Mouse (Mus musculus): ENCODE measurements around the gene Eepd1. TPM values are rescaled to one million over a fixed set of nuclear protein-coding genes. Genes with fewer than 3 reads are reported as not detected.

The Eepd1 gene
- polyA plus RNA-seq, 1 experiment from 2014 or later: 9.2 TPM

DNA sequence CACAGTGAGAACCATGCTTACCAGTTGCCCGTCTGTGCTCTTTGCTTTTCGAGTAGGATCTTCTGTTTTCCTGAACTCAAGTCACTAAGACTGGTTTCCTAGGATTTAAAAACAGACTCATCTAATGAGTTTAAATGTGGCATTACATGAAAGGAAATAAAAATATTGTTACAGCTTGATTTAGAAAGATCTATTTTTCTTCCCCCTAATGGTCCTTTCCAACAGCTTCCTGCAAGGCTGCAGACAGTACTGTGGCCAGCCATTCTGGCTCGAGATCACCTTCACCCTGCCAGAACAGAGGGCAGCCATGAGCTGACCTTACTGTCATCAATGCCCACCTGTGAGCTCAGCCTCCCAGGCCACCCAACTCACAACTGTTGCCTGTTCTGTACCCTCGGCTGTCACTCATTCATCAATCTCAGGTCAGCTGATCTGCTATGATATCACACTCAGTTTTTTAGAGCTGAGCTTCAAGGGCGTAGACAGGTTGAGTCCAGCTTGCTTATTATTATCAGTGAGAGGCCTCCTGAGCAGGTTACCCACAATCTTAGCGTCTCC is 73.0 kb downstream of the Eepd1 start:
- H3K27me3 ChIP-seq (ENCODE audit: control insufficient read depth, insufficient read depth, low read length): no peaks in the 10 kb centered on the region
- WGBS: 90% methylated on average over 6 of the region's 6 CpGs
- DNase-seq (ENCODE audit: low spot score) (no peak), ATAC-seq (replicated peaks; ENCODE audit: low FRiP score) (no peak)
- H3K4me3 ChIP-seq (ENCODE audit: low read depth, low read length): no peak overlapping the region
- no peaks in the 10 kb centered on the region for H3K9me3 ChIP-seq (ENCODE audit: control insufficient read depth, low read length)
- H3K27ac ChIP-seq (ENCODE audit: low read depth, low read length): no peak overlapping the region
- no peak overlapping the region for H3K4me2 ChIP-seq (ENCODE audit: low read depth, low read length, severe bottlenecking)
- H3K4me1 ChIP-seq (replicated peaks; ENCODE audit: control insufficient read depth, insufficient read depth, low read length): no peaks in the 10 kb centered on the region
- no peak overlapping the region for H3K9ac ChIP-seq (ENCODE audit: low read length)
- H3K36me3 ChIP-seq (ENCODE audit: control insufficient read depth, insufficient read depth, low read length): no peaks in the 10 kb centered on the region

DNA sequence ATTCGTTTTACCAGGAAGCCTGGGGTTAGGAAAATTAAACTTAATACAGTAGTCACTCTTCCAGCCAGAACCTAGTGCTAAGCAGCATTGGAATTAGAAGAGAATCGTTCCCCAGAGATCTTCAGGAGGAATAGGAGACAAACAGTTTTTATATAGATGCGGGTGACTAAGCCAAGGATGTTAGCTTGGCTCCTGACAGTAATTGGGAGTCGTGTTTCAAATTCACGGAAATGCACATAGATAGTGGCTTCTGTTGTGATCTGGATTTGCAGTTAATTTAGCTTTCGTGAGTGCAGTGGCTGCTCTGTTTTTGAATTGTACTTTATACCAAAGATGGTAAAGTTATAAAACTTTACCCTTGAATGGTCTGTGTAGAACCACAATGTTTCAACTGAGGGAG is 73.9 kb downstream of the Eepd1 start:
- Histone ChIP-seq H3K4me1 (replicated peaks; ENCODE audit: control insufficient read depth, insufficient read depth, low read length) (no peaks in the 10 kb centered on the region), H3K27ac (ENCODE audit: low read depth, low read length) (no peak overlapping the region), H3K4me2 (ENCODE audit: low read depth, low read length, severe bottlenecking) (no peak overlapping the region), H3K27me3 (ENCODE audit: control insufficient read depth, insufficient read depth, low read length) (no peaks in the 10 kb centered on the region), H3K4me3 (ENCODE audit: low read depth, low read length) (no peak overlapping the region), H3K36me3 (ENCODE audit: control insufficient read depth, insufficient read depth, low read length) (no peaks in the 10 kb centered on the region), H3K9me3 (ENCODE audit: control insufficient read depth, low read length) (no peaks in the 10 kb centered on the region), H3K9ac (ENCODE audit: low read length) (no peak overlapping the region)
- 79% methylated on average over 6 of the region's 6 CpGs for WGBS
- no peak for ATAC-seq (replicated peaks; ENCODE audit: low FRiP score)
- DNase-seq (ENCODE audit: low spot score): no peak

DNA sequence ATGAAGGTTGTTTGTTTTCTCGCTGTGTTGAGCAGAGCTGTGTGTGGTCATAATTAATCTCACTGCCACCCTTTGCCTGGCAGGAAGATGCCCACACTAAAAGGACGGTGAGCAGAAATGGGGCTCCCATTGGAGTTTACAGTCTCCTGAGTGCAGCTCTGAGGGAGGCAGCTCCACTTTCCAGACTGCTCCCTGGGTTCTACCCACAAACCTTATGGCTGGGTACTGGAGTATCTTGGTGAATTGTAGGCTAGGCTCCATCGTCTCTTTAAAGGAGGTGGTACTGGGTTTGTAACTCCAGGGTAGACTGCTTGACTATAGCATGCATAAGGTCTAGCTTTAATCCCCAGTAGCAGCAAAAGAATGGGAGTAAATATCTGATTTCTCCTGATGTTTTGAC is 74.7 kb downstream of the Eepd1 start:
- no peak overlapping the region for H3K4me2 ChIP-seq (ENCODE audit: low read depth, low read length, severe bottlenecking)
- no peak overlapping the region for H3K9ac ChIP-seq (ENCODE audit: low read length)
- H3K9me3 ChIP-seq (ENCODE audit: control insufficient read depth, low read length): no peaks in the 10 kb centered on the region
- no peaks in the 10 kb centered on the region for H3K4me1 ChIP-seq (replicated peaks; ENCODE audit: control insufficient read depth, insufficient read depth, low read length)
- H3K4me3 ChIP-seq (ENCODE audit: low read depth, low read length): no peak overlapping the region
- H3K36me3 ChIP-seq (ENCODE audit: control insufficient read depth, insufficient read depth, low read length): no peaks in the 10 kb centered on the region
- WGBS: 95% methylated on average over 3 of the region's 3 CpGs
- H3K27ac ChIP-seq (ENCODE audit: low read depth, low read length): no peak overlapping the region
- DNase-seq (ENCODE audit: low spot score) (no peak), ATAC-seq (replicated peaks; ENCODE audit: low FRiP score) (no peak)
- H3K27me3 ChIP-seq (ENCODE audit: control insufficient read depth, insufficient read depth, low read length): no peaks in the 10 kb centered on the region

DNA sequence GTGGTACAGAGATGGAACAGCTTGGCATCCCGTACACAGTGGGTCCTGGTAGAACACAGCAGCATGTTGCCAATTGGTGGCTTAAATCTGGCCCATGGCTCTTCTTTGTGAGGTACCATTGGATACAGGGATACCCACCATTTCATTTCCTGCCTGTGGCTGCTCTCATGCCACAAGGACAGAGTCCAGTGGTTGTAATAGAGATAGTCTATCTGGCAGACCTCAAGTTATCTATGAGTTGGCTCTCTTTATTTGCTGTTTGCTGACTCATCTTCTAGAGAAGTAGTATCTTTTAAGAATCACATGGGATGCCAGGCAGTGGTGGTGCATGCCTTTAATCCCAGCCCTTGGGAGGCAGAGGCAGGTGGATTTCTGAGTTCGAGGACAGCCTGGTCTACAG is 76.0 kb downstream of the Eepd1 start:
- no peak overlapping the region for H3K4me2 ChIP-seq (ENCODE audit: low read depth, low read length, severe bottlenecking)
- no peak for DNase-seq (ENCODE audit: low spot score)

DNA sequence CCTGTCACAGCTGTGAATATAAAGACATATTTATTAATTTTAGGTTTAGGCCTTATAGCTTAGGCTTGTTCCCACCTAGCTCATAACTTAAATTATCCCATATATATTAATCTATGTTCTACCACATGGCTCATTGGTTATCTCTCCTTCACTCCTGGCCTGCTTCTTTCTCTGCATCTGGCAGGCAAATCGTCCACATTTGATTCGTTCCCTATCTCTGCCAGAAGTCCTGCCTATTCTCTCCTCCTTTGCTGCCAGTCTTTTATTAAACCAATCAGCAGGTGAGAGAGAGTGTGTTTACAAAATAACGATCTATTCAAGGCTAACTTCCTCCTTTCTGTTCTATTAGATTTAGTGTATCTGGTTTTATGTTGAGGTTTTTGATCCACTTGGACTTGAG is 77.5 kb downstream of the Eepd1 start:
- no peaks in the 10 kb centered on the region for H3K27me3 ChIP-seq (ENCODE audit: control insufficient read depth, insufficient read depth, low read length)
- DNase-seq (ENCODE audit: low spot score) (no peak), ATAC-seq (replicated peaks; ENCODE audit: low FRiP score) (no peak)
- H3K27ac ChIP-seq (ENCODE audit: low read depth, low read length): no peak overlapping the region
- no peak overlapping the region for H3K4me3 ChIP-seq (ENCODE audit: low read depth, low read length)
- H3K4me1 ChIP-seq (replicated peaks; ENCODE audit: control insufficient read depth, insufficient read depth, low read length): no peaks in the 10 kb centered on the region
- no peaks in the 10 kb centered on the region for H3K36me3 ChIP-seq (ENCODE audit: control insufficient read depth, insufficient read depth, low read length)
- H3K9ac ChIP-seq (ENCODE audit: low read length): no peak overlapping the region
- WGBS: 80% methylated on average over 3 of the region's 3 CpGs
- no peak overlapping the region for H3K4me2 ChIP-seq (ENCODE audit: low read depth, low read length, severe bottlenecking)
- H3K9me3 ChIP-seq (ENCODE audit: control insufficient read depth, low read length): no peaks in the 10 kb centered on the region

More for the DNA sequence above, 76.0 kb downstream of the Eepd1 start:
- Histone ChIP-seq H3K27me3 (ENCODE audit: control insufficient read depth, insufficient read depth, low read length) (no peaks in the 10 kb centered on the region), H3K4me1 (replicated peaks; ENCODE audit: control insufficient read depth, insufficient read depth, low read length) (no peaks in the 10 kb centered on the region), H3K9ac (ENCODE audit: low read length) (no peak overlapping the region), H3K9me3 (ENCODE audit: control insufficient read depth, low read length) (no peaks in the 10 kb centered on the region), H3K36me3 (ENCODE audit: control insufficient read depth, insufficient read depth, low read length) (no peaks in the 10 kb centered on the region), H3K27ac (ENCODE audit: low read depth, low read length) (no peak overlapping the region), H3K4me3 (ENCODE audit: low read depth, low read length) (no peak overlapping the region)
- WGBS: 89% methylated on average over 2 of the region's 2 CpGs
- no peak for ATAC-seq (replicated peaks; ENCODE audit: low FRiP score)

DNA sequence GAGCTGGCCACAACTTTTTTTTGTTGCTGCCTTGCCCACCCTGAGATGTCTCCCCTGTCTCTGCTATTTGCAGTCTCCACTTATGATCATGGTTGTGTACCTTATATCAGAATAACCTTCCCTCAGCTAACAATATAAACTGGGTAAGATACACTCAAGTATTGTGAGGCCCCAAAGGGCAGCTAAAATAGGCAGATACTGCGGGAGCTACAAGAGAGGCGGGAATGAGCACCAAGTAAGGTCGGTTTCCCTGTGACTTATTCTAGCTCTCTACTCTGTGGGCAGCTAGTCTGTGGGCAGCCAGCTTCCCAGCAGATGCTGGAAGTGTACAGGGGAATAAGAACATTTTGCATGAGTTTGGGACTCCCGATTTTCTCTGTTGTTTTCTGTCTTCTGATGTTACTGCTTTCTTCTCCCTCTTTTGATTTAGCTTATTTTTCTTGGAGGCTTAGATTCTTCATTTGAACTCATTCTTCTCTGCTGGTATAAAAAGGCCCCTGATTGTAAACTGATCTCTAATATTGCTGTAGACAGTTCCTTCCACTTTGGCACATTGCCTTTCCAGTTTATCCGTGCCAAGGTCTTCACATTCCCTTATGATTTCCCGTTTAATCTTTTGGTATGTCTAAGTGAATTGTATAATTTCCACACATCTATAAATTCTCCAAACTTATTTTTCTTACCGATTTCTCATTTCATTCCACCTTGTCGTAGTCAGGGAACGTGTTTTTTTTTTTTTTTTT is 78.8 kb downstream of the Eepd1 start:
- DNase-seq (ENCODE audit: low spot score): no peak
- WGBS: 88% methylated on average over 9 of the region's 9 CpGs
- no peak overlapping the region for H3K4me2 ChIP-seq (ENCODE audit: low read depth, low read length, severe bottlenecking)

DNA sequence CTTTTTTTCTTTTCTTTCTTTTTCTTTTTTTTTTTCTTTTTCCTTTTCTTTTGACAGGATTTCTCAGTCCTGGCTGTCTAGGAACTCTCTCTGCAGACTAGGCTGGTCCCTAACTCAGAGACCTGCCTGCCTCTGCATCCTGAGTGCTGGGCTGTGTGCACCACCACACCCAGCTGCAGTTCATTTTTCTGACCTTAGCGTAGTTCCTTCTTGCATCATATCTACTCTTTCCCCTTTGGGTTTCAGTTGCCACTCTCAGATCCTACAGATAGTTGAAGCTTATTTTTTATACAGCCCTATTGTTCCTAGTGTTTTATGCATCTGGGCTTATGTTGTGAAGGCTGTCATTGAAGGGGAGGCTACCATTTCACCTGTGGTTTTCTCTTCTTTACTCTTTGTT is 79.8 kb downstream of the Eepd1 start:
- Histone ChIP-seq H3K9me3 (ENCODE audit: control insufficient read depth, low read length) (no peaks in the 10 kb centered on the region), H3K4me2 (ENCODE audit: low read depth, low read length, severe bottlenecking) (no peak overlapping the region), H3K36me3 (ENCODE audit: control insufficient read depth, insufficient read depth, low read length) (no peaks in the 10 kb centered on the region), H3K4me1 (replicated peaks; ENCODE audit: control insufficient read depth, insufficient read depth, low read length) (no peaks in the 10 kb centered on the region), H3K27ac (ENCODE audit: low read depth, low read length) (no peak overlapping the region), H3K4me3 (ENCODE audit: low read depth, low read length) (no peak overlapping the region), H3K27me3 (ENCODE audit: control insufficient read depth, insufficient read depth, low read length) (no peaks in the 10 kb centered on the region), H3K9ac (ENCODE audit: low read length) (no peak overlapping the region)
- DNase-seq (ENCODE audit: low spot score) (no peak), ATAC-seq (replicated peaks; ENCODE audit: low FRiP score) (no peak)
- WGBS: 100% methylated on average over 1 of the region's 1 CpGs

More for the DNA sequence above, 78.8 kb downstream of the Eepd1 start:
- no peak overlapping the region for H3K4me3 ChIP-seq (ENCODE audit: low read depth, low read length)
- no peaks in the 10 kb centered on the region for H3K27me3 ChIP-seq (ENCODE audit: control insufficient read depth, insufficient read depth, low read length)
- H3K9ac ChIP-seq (ENCODE audit: low read length): no peak overlapping the region
- no peak for ATAC-seq (replicated peaks; ENCODE audit: low FRiP score)
- H3K27ac ChIP-seq (ENCODE audit: low read depth, low read length): no peak overlapping the region
- no peaks in the 10 kb centered on the region for H3K36me3 ChIP-seq (ENCODE audit: control insufficient read depth, insufficient read depth, low read length)
- H3K4me1 ChIP-seq (replicated peaks; ENCODE audit: control insufficient read depth, insufficient read depth, low read length): no peaks in the 10 kb centered on the region
- no peaks in the 10 kb centered on the region for H3K9me3 ChIP-seq (ENCODE audit: control insufficient read depth, low read length)

DNA sequence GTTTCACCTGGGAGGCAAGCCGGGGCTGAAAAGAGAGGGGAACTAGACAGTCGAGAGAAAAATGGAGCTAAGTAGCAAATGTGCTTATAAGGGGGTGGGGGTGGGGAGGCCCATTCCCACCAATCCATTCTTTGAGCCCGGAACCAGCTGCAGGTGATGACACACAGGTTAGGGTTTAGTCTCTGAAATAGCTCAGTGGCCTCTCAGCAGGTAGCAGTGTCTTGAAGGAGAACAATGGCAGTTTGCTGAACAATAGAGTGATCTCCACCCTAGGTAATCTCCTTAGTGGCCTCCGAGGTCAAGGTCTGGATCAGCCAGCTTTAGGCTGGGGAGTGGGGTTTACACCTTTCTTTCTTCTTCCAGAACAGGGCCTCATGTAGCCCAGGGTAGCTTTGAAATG is 82.5 kb downstream of the Eepd1 start:
- DNase-seq (ENCODE audit: low spot score) (no peak), ATAC-seq (replicated peaks; ENCODE audit: low FRiP score) (no peak)
- H3K9me3 ChIP-seq (ENCODE audit: control insufficient read depth, low read length): no peaks in the 10 kb centered on the region
- H3K9ac ChIP-seq (ENCODE audit: low read length): no peak overlapping the region
- no peaks in the 10 kb centered on the region for H3K36me3 ChIP-seq (ENCODE audit: control insufficient read depth, insufficient read depth, low read length)
- no peaks in the 10 kb centered on the region for H3K4me1 ChIP-seq (replicated peaks; ENCODE audit: control insufficient read depth, insufficient read depth, low read length)
- no peak overlapping the region for H3K27ac ChIP-seq (ENCODE audit: low read depth, low read length)
- no peaks in the 10 kb centered on the region for H3K27me3 ChIP-seq (ENCODE audit: control insufficient read depth, insufficient read depth, low read length)
- no peak overlapping the region for H3K4me3 ChIP-seq (ENCODE audit: low read depth, low read length)
- no peak overlapping the region for H3K4me2 ChIP-seq (ENCODE audit: low read depth, low read length, severe bottlenecking)
- WGBS: 74% methylated on average over 4 of the region's 4 CpGs

DNA sequence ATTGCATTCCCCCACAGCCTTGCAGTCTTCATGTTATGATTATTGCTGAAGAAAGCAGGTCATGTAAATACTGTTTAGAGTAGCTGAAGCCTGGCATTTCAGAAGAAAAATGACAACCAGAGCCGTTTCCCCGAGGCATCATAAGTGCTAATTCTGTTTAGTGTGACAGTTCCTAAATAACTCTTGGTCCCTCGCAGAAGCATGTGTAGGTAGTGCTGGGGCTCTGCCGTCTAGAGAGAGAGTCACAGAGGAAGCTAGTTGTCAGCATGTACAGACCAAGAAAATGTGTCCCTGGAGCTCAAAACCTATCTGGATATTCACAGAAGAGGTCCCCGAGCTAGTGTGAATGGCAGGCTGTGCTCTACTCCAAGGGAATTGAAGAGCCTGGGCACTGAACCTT is 85.7 kb downstream of the Eepd1 start:
- WGBS: 89% methylated on average over 5 of the region's 5 CpGs
- Histone ChIP-seq H3K36me3 (ENCODE audit: control insufficient read depth, insufficient read depth, low read length) (no peaks in the 10 kb centered on the region), H3K27ac (ENCODE audit: low read depth, low read length) (no peak overlapping the region), H3K9ac (ENCODE audit: low read length) (no peak overlapping the region), H3K4me3 (ENCODE audit: low read depth, low read length) (no peak overlapping the region), H3K4me2 (ENCODE audit: low read depth, low read length, severe bottlenecking) (no peak overlapping the region), H3K27me3 (ENCODE audit: control insufficient read depth, insufficient read depth, low read length) (no peaks in the 10 kb centered on the region), H3K9me3 (ENCODE audit: control insufficient read depth, low read length) (no peaks in the 10 kb centered on the region), H3K4me1 (replicated peaks; ENCODE audit: control insufficient read depth, insufficient read depth, low read length) (peaks cover 6% of the 10 kb centered on the region)
- no peak for ATAC-seq (replicated peaks; ENCODE audit: low FRiP score)
- no peak for DNase-seq (ENCODE audit: low spot score)
